Mouse (Mus musculus) lung, embryonic 16.5 days (tissue): ENCODE measurements around the gene Cd40. TPM values are rescaled to one million over a fixed set of nuclear protein-coding genes. Genes with fewer than 3 reads are reported as not detected.

Experiments used
- ATAC-seq: fragments of 200-750 bp; cut with Nextera tagmentation; 2 replicates; pipeline ENCODE4 v1.8.0; 2017; ENCODE audit warnings: low read depth, mild to moderate bottlenecking, moderate library complexity
- H3K27ac ChIP-seq: fragments of 300-500 bp; sonication (generic); 2 replicates; pipeline ENCODE4 v1.5.1; 2014; ENCODE audit warnings: mild to moderate bottlenecking, control low read depth, low read length
- H3K27me3 ChIP-seq: fragments of 300-500 bp; sonication (generic); 2 replicates; pipeline ENCODE4 v1.6.1; 2014; ENCODE audit warnings: low read depth, low read length, mixed read lengths; ENCODE audit not compliant: control insufficient read depth, insufficient read depth
- H3K36me3 ChIP-seq: fragments of 300-500 bp; sonication (generic); 2 replicates; pipeline ENCODE4 v1.6.1; 2014; ENCODE audit warnings: low read length; ENCODE audit not compliant: control insufficient read depth, insufficient read depth
- H3K4me1 ChIP-seq: fragments of 300-500 bp; sonication (generic); replicated peaks from 2 replicates; pipeline ENCODE4 v1.6.1; 2014; ENCODE audit warnings: low read length, mixed read lengths; ENCODE audit not compliant: control insufficient read depth, insufficient read depth
- H3K4me2 ChIP-seq: fragments of 300-500 bp; sonication (generic); 2 replicates; pipeline ENCODE4 v1.6.1; 2014; ENCODE audit warnings: low read depth, low read length, control low read depth
- H3K4me3 ChIP-seq: fragments of 300-500 bp; sonication (generic); 2 replicates; pipeline ENCODE4 v1.5.1; 2014; ENCODE audit warnings: mild to moderate bottlenecking, low read length, control low read depth
- H3K9ac ChIP-seq: fragments of 300-500 bp; sonication (generic); 2 replicates; pipeline ENCODE4 v1.6.1; 2014; ENCODE audit warnings: low read length, control low read depth
- H3K9me3 ChIP-seq: fragments of 300-500 bp; sonication (generic); 2 replicates; pipeline ENCODE4 v1.6.1; 2016; ENCODE audit warnings: low read length; ENCODE audit not compliant: control insufficient read depth
- WGBS: fragments of 180-500 bp; shearing (Covaris S2); extraction: QIAGEN DNeasy Blood & Tissue Kit; methylation state at CpG from one replicate; pipeline ENCODE4 v1.1.7; 2014; 5-methylcytosine and 5-hydroxymethylcytosine counted together
- polyA plus RNA-seq: library from polyadenylated mRNA; unstranded; fragments of >200 nt; fragmentation: Nextera tagmentation; extraction: Ambion mirVana; gene quantifications from 2 replicates; pipeline ENCODE4 v1.2.1, GENCODE M21; 2015

The Cd40 gene
- polyA plus RNA-seq, 1 experiment from 2014 or later: 41.9 TPM

GRCm38 (mm10) chr2:165105513-165106079 is 50.2 kb downstream of the Cd40 start:
- H3K27me3 ChIP-seq: peaks cover 47% of the 10 kb centered on the region
- no peaks in the 10 kb centered on the region for H3K9me3 ChIP-seq
- no peaks in the 10 kb centered on the region for H3K36me3 ChIP-seq
- no peaks in the 10 kb centered on the region for H3K4me1 ChIP-seq
- no peak overlapping the region for H3K27ac ChIP-seq
- 58% methylated on average over 16 of the region's 16 CpGs for WGBS
- ATAC-seq: no peak
- no peak overlapping the region for H3K4me2 ChIP-seq
- H3K4me3 ChIP-seq: no peak overlapping the region
- no peak overlapping the region for H3K9ac ChIP-seq

- Histone ChIP-seq H3K9ac (no peak overlapping the region), H3K4me1 (no peaks in the 10 kb centered on the region), H3K36me3 (no peaks in the 10 kb centered on the region), H3K27me3 (peaks cover 57% of the 10 kb centered on the region), H3K27ac (no peak overlapping the region), H3K4me2 (no peak overlapping the region), H3K4me3 (no peak overlapping the region), H3K9me3 (no peaks in the 10 kb centered on the region)
- 17% methylated on average over 18 of the region's 18 CpGs for WGBS
- ATAC-seq: no peak
Measured at GRCm38 (mm10) chr2:165106585-165106984, 51.2 kb downstream of the Cd40 start.

- Histone ChIP-seq H3K4me3 (no peak overlapping the region), H3K9ac (no peak overlapping the region), H3K27me3 (peaks cover 90% of the 10 kb centered on the region), H3K36me3 (no peaks in the 10 kb centered on the region), H3K4me2 (peak overlapping the region; percentile 28), H3K27ac (no peak overlapping the region), H3K9me3 (no peaks in the 10 kb centered on the region), H3K4me1 (no peaks in the 10 kb centered on the region; the same call in 1 of the 2 replicates)
- peak; percentile 86 for ATAC-seq
- under 1% methylated on average over 52 of the region's 54 CpGs for WGBS
Measured at GRCm38 (mm10) chr2:165112149-165112548, 56.7 kb downstream of the Cd40 start.

GRCm38 (mm10) chr2:165113733-165114132 is 58.3 kb downstream of the Cd40 start:
- Histone ChIP-seq H3K36me3 (no peaks in the 10 kb centered on the region), H3K27ac (no peak overlapping the region), H3K4me3 (no peak overlapping the region), H3K27me3 (peaks cover 84% of the 10 kb centered on the region), H3K4me2 (no peak overlapping the region), H3K4me1 (no peaks in the 10 kb centered on the region; the same call in 1 of the 2 replicates), H3K9ac (no peak overlapping the region), H3K9me3 (no peaks in the 10 kb centered on the region)
- 17% methylated on average over 11 of the region's 11 CpGs for WGBS
- peak; percentile 67 for ATAC-seq

GRCm38 (mm10) chr2:165120765-165121164 is 65.3 kb downstream of the Cd40 start:
- no peak overlapping the region for H3K4me3 ChIP-seq
- H3K9me3 ChIP-seq: no peaks in the 10 kb centered on the region
- no peak overlapping the region for H3K4me2 ChIP-seq
- 51% methylated on average over 9 of the region's 9 CpGs for WGBS
- no peak overlapping the region for H3K9ac ChIP-seq
- no peaks in the 10 kb centered on the region for H3K36me3 ChIP-seq
- peaks cover 32% of the 10 kb centered on the region for H3K27me3 ChIP-seq
- no peak overlapping the region for H3K27ac ChIP-seq
- no peak for ATAC-seq
- 0 out of 2 replicates have a peak, but pooled peaks cover 2% of the 10 kb centered on the region for H3K4me1 ChIP-seq

- H3K27me3 ChIP-seq: peaks cover 27% of the 10 kb centered on the region
- no peak overlapping the region for H3K4me2 ChIP-seq
- no peaks in the 10 kb centered on the region for H3K9me3 ChIP-seq
- peak; percentile 78 for ATAC-seq
- H3K9ac ChIP-seq: no peak overlapping the region
- 0 out of 2 replicates have a peak, but pooled peaks cover 2% of the 10 kb centered on the region for H3K4me1 ChIP-seq
- 18% methylated on average over 10 of the region's 10 CpGs for WGBS
- no peak overlapping the region for H3K27ac ChIP-seq
- no peaks in the 10 kb centered on the region for H3K36me3 ChIP-seq
- no peak overlapping the region for H3K4me3 ChIP-seq
Measured at GRCm38 (mm10) chr2:165121206-165121840, 65.9 kb downstream of the Cd40 start.

Other genes with a start within 250 kb of the Cd40 start
- gene Zswim1, start 232.9 kb upstream of the Cd40 start, polyA plus RNA-seq: 16.6 and 16.9 TPM in 2 replicates
- not detected in 2 replicates for gene Spata25, start 227.1 kb upstream of the Cd40 start, polyA plus RNA-seq
- gene Ctsa, start 222.8 kb upstream of the Cd40 start, polyA plus RNA-seq: 156 and 161 TPM in 2 replicates
- gene Neurl2, start 222.2 kb upstream of the Cd40 start, polyA plus RNA-seq: 7.1 and 7.8 TPM in 2 replicates
- gene Pltp, start 197.9 kb upstream of the Cd40 start, polyA plus RNA-seq: 193 and 203 TPM in 2 replicates
- 75.3 and 75.8 TPM in 2 replicates for gene Pcif1, start 176.3 kb upstream of the Cd40 start, polyA plus RNA-seq
- 14.3 and 14.6 TPM in 2 replicates for gene Zfp335, start 143.9 kb upstream of the Cd40 start, polyA plus RNA-seq
- 2.0 and 7.8 TPM in 2 replicates for gene Mmp9, start 114.8 kb upstream of the Cd40 start, polyA plus RNA-seq
- 0.47 and 0.53 TPM in 2 replicates for gene Slc12a5, start 94.8 kb upstream of the Cd40 start, polyA plus RNA-seq
- 64.3 and 64.4 TPM in 2 replicates for gene Ncoa5, start 20.8 kb upstream of the Cd40 start, polyA plus RNA-seq
- not detected in 2 replicates for gene 1700025C18Rik, start 35.1 kb downstream of the Cd40 start, polyA plus RNA-seq
- 0.67 and 0.88 TPM in 2 replicates for gene Cdh22, start 179.2 kb downstream of the Cd40 start, polyA plus RNA-seq
- gene Slc35c2, start 232.2 kb downstream of the Cd40 start, polyA plus RNA-seq: 47.9 and 48.0 TPM in 2 replicates